Mouse (Mus musculus): Measurements from ENCODE around the gene Grin3a. TPM values are rescaled to one million over a fixed set of nuclear protein-coding genes. Genes with fewer than 3 reads are reported as not detected.
A peak's percentile ranks its signal among the peaks of the same experiment; 100 is the strongest.

Grin3a gene
- 25.4 and 30.0 TPM in 2 replicates for polyA plus RNA-seq (2015; fragmentation: Nextera tagmentation; extraction: Ambion mirVana)

- Histone ChIP-seq H3K4me2 (ENCODE audit: low read length) (peak within 1 kb of the TSS; percentile 70), H3K4me3 (ENCODE audit: low read depth, low read length) (peak within 1 kb of the TSS; percentile 81), H3K36me3 (ENCODE audit: control insufficient read depth, insufficient read depth, low read length) (no peaks in the 10 kb centered on the region), H3K27me3 (ENCODE audit: control insufficient read depth, insufficient read depth, low read depth, low read length) (peaks cover 3% of the 10 kb centered on the region), H3K4me1 (ENCODE audit: control insufficient read depth, insufficient read depth, low read length) (peaks cover 4% of the 10 kb centered on the region), H3K27ac (ENCODE audit: low read length) (peak within 1 kb of the TSS; percentile 77), H3K9ac (ENCODE audit: low read depth, low read length) (peak within 1 kb of the TSS; percentile 77), H3K9me3 (replicated peaks; ENCODE audit: control insufficient read depth, low read length, poor library complexity, severe bottlenecking) (no peaks in the 10 kb centered on the region)
- WGBS: under 1% methylated on average over 25 of the region's 25 CpGs
- peak; percentile 97 for ATAC-seq
These were observed at the start of gene Grin3a for GRCm38 (mm10) chr4:49845612-49845985. Gene Grin3a, minus strand, starts transcription at chr4:49845744.

GRCm38 (mm10) chr4:49891835-49892301, 46.3 kb upstream of the Grin3a start:
- Histone ChIP-seq H3K27me3 (ENCODE audit: control insufficient read depth, insufficient read depth, low read depth, low read length) (no peaks in the 10 kb centered on the region), H3K27ac (ENCODE audit: low read length) (no peak overlapping the region), H3K36me3 (ENCODE audit: control insufficient read depth, insufficient read depth, low read length) (no peaks in the 10 kb centered on the region), H3K4me1 (ENCODE audit: control insufficient read depth, insufficient read depth, low read length) (peaks cover 10% of the 10 kb centered on the region; the same call in 1 of the 2 replicates), H3K4me3 (ENCODE audit: low read depth, low read length) (no peak overlapping the region), H3K9ac (ENCODE audit: low read depth, low read length) (no peak overlapping the region), H3K4me2 (ENCODE audit: low read length) (no peak overlapping the region), H3K9me3 (replicated peaks; ENCODE audit: control insufficient read depth, low read length, poor library complexity, severe bottlenecking) (no peaks in the 10 kb centered on the region)
- peak; percentile 56; the same call in 1 of the 2 replicates for ATAC-seq
- WGBS: 21% methylated on average over 4 of the region's 4 CpGs

- H3K4me2 ChIP-seq (ENCODE audit: low read length): no peak overlapping the region
- no peak overlapping the region for H3K27ac ChIP-seq (ENCODE audit: low read length)
- peak; percentile 32; the same call in 1 of the 2 replicates for ATAC-seq
- H3K9me3 ChIP-seq (replicated peaks; ENCODE audit: control insufficient read depth, low read length, poor library complexity, severe bottlenecking): no peaks in the 10 kb centered on the region
- H3K4me1 ChIP-seq (ENCODE audit: control insufficient read depth, insufficient read depth, low read length): no peaks in the 10 kb centered on the region
- no peaks in the 10 kb centered on the region for H3K27me3 ChIP-seq (ENCODE audit: control insufficient read depth, insufficient read depth, low read depth, low read length)
- 84% methylated on average over 3 of the region's 3 CpGs for WGBS
- no peaks in the 10 kb centered on the region for H3K36me3 ChIP-seq (ENCODE audit: control insufficient read depth, insufficient read depth, low read length)
- no peak overlapping the region for H3K9ac ChIP-seq (ENCODE audit: low read depth, low read length)
- no peak overlapping the region for H3K4me3 ChIP-seq (ENCODE audit: low read depth, low read length)
These were observed 31.5 kb upstream of the Grin3a start for GRCm38 (mm10) chr4:49877084-49877483.

DNA sequence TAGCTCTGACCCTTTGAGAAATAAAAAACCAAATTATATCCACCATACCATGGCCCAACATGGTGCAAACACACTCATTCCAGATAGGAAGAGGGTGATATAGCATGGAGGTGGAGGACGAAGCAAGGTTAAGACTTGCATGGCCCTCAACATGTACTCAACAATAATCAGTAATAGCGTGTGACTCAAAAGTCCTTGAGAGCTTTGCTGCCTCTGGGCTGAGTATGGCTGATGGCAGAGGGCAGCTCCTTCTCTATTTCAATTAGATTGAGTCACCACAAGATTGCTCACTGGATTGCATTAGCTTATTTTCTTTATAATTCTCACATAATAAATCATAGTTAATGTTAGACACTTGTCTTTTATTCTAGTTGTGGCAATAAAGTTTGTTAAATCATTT, 15.1 kb upstream of the Grin3a start:
- Histone ChIP-seq H3K27me3 (ENCODE audit: control insufficient read depth, insufficient read depth, low read depth, low read length) (no peaks in the 10 kb centered on the region), H3K9me3 (replicated peaks; ENCODE audit: control insufficient read depth, low read length, poor library complexity, severe bottlenecking) (no peaks in the 10 kb centered on the region), H3K4me3 (ENCODE audit: low read depth, low read length) (no peak overlapping the region), H3K4me1 (ENCODE audit: control insufficient read depth, insufficient read depth, low read length) (no peaks in the 10 kb centered on the region), H3K27ac (ENCODE audit: low read length) (no peak overlapping the region), H3K4me2 (ENCODE audit: low read length) (no peak overlapping the region), H3K9ac (ENCODE audit: low read depth, low read length) (no peak overlapping the region), H3K36me3 (ENCODE audit: control insufficient read depth, insufficient read depth, low read length) (no peaks in the 10 kb centered on the region)
- 95% methylated on average over 2 of the region's 2 CpGs for WGBS
- no peak for ATAC-seq

DNA sequence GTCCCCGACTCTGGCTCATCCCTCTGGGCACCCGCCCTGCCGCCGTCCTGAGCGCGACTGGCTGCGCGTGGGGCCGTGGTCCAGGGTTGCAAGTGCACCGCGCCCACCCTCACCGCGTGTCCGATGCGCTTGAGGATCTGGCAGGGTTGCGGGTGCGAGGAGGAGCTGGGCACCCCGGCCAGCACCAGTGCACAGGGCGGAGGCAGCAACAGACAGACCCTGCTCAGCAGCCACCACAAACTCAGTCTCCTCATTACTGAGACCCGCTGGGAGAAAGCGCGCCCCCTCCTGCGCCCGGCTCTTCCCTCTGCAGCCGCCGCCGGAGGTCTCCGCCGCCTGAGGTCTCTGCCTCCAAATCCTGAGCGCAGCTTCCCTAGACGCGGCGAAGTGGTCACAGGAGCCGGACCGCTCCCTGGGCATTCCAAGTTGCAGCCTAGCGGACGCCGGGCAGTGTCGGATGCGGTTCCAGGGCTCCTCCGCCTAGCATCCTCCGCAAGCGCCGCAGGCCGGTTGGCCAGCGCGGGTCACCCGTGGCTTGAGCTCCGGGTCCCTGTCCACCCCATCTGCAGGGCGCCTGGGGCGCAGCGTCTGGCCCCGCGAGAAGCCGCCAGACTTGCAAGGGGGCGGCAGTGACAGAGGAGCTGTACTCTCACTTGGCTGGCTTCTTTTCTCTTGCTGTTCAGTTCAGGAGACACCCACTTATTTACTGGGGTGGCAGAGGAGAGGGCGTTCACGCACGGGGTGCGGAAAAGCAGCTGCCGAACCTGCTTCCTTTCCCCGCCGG, 524 bp downstream of the Grin3a start:
- Histone ChIP-seq H3K27ac (ENCODE audit: low read length) (peak overlapping the region; percentile 77), H3K9me3 (replicated peaks; ENCODE audit: control insufficient read depth, low read length, poor library complexity, severe bottlenecking) (no peaks in the 10 kb centered on the region), H3K27me3 (ENCODE audit: control insufficient read depth, insufficient read depth, low read depth, low read length) (peaks cover 3% of the 10 kb centered on the region), H3K4me1 (ENCODE audit: control insufficient read depth, insufficient read depth, low read length) (peaks cover 4% of the 10 kb centered on the region), H3K4me2 (ENCODE audit: low read length) (peak overlapping the region; percentile 70), H3K4me3 (ENCODE audit: low read depth, low read length) (peak overlapping the region; percentile 81), H3K9ac (ENCODE audit: low read depth, low read length) (peak overlapping the region; percentile 77), H3K36me3 (ENCODE audit: control insufficient read depth, insufficient read depth, low read length) (no peaks in the 10 kb centered on the region)
- ATAC-seq: peak; percentile 72
- WGBS: 0% methylated on average over 59 of the region's 63 CpGs

- Histone ChIP-seq H3K27ac (ENCODE audit: low read length) (peak overlapping the region; percentile 77; the same call in 1 of the 2 replicates), H3K36me3 (ENCODE audit: control insufficient read depth, insufficient read depth, low read length) (no peaks in the 10 kb centered on the region), H3K27me3 (ENCODE audit: control insufficient read depth, insufficient read depth, low read depth, low read length) (peaks cover 3% of the 10 kb centered on the region), H3K4me3 (ENCODE audit: low read depth, low read length) (peak overlapping the region; percentile 81), H3K4me2 (ENCODE audit: low read length) (peak overlapping the region; percentile 70), H3K9ac (ENCODE audit: low read depth, low read length) (peak overlapping the region; percentile 77), H3K9me3 (replicated peaks; ENCODE audit: control insufficient read depth, low read length, poor library complexity, severe bottlenecking) (no peaks in the 10 kb centered on the region), H3K4me1 (ENCODE audit: control insufficient read depth, insufficient read depth, low read length) (peaks cover 6% of the 10 kb centered on the region)
- peak; percentile 55 for ATAC-seq
- WGBS: 3% methylated on average over 33 of the region's 33 CpGs
These were observed 1.2 kb downstream of the Grin3a start for GRCm38 (mm10) chr4:49844274-49844827.

DNA sequence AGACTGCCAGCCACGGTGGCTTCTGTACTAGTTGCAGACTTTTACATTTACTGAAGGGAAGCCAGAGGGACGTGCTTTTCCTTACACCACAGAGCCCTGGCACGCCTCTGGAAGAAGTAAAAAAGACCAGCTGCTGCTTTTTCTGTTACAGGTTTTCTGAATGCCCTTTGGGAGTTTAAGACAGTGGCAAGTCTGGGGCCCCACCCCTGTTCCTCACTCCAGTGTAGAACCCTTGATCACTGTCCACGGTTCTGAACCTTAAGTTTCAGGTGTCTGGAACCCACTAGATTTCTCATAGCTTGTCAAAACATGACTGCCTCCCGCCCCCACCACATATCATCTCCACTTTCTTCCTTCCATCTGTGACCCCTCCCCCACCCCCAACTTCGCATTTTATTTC, 1.8 kb downstream of the Grin3a start:
- H3K27ac ChIP-seq (ENCODE audit: low read length): peak overlapping the region; percentile 39; the same call in 1 of the 2 replicates
- H3K9me3 ChIP-seq (replicated peaks; ENCODE audit: control insufficient read depth, low read length, poor library complexity, severe bottlenecking): no peaks in the 10 kb centered on the region
- peak overlapping the region; percentile 81 for H3K4me3 ChIP-seq (ENCODE audit: low read depth, low read length)
- H3K9ac ChIP-seq (ENCODE audit: low read depth, low read length): peak overlapping the region; percentile 77
- H3K27me3 ChIP-seq (ENCODE audit: control insufficient read depth, insufficient read depth, low read depth, low read length): peaks cover 3% of the 10 kb centered on the region
- peaks cover 9% of the 10 kb centered on the region for H3K4me1 ChIP-seq (ENCODE audit: control insufficient read depth, insufficient read depth, low read length)
- ATAC-seq: no peak
- H3K36me3 ChIP-seq (ENCODE audit: control insufficient read depth, insufficient read depth, low read length): no peaks in the 10 kb centered on the region
- WGBS: 20% methylated on average over 6 of the region's 6 CpGs
- peak overlapping the region; percentile 70 for H3K4me2 ChIP-seq (ENCODE audit: low read length)

GRCm38 (mm10) chr4:49832035-49832434, 13.5 kb downstream of the Grin3a start:
- no peak for ATAC-seq
- Histone ChIP-seq H3K36me3 (ENCODE audit: control insufficient read depth, insufficient read depth, low read length) (no peaks in the 10 kb centered on the region), H3K4me3 (ENCODE audit: low read depth, low read length) (no peak overlapping the region), H3K9ac (ENCODE audit: low read depth, low read length) (no peak overlapping the region), H3K4me1 (ENCODE audit: control insufficient read depth, insufficient read depth, low read length) (no peaks in the 10 kb centered on the region), H3K27ac (ENCODE audit: low read length) (no peak overlapping the region), H3K4me2 (ENCODE audit: low read length) (no peak overlapping the region), H3K9me3 (replicated peaks; ENCODE audit: control insufficient read depth, low read length, poor library complexity, severe bottlenecking) (no peaks in the 10 kb centered on the region), H3K27me3 (ENCODE audit: control insufficient read depth, insufficient read depth, low read depth, low read length) (no peaks in the 10 kb centered on the region)

GRCm38 (mm10) chr4:49813852-49814251, 31.7 kb downstream of the Grin3a start:
- 82% methylated on average over 3 of the region's 3 CpGs for WGBS
- Histone ChIP-seq H3K36me3 (ENCODE audit: control insufficient read depth, insufficient read depth, low read length) (no peaks in the 10 kb centered on the region), H3K4me2 (ENCODE audit: low read length) (no peak overlapping the region), H3K27me3 (ENCODE audit: control insufficient read depth, insufficient read depth, low read depth, low read length) (no peaks in the 10 kb centered on the region), H3K4me3 (ENCODE audit: low read depth, low read length) (no peak overlapping the region), H3K27ac (ENCODE audit: low read length) (no peak overlapping the region), H3K9ac (ENCODE audit: low read depth, low read length) (no peak overlapping the region), H3K9me3 (replicated peaks; ENCODE audit: control insufficient read depth, low read length, poor library complexity, severe bottlenecking) (no peaks in the 10 kb centered on the region), H3K4me1 (ENCODE audit: control insufficient read depth, insufficient read depth, low read length) (no peaks in the 10 kb centered on the region)
- ATAC-seq: no peak

Data from midbrain, embryonic 16.5 days (tissue).